Mouse (Mus musculus): Measurements from ENCODE around the gene Utp15. TPM values are rescaled to one million over a fixed set of nuclear protein-coding genes. Genes with fewer than 3 reads are reported as not detected.

The Utp15 gene
- polyA plus RNA-seq, 1 experiment from 2014 or later, result 46.1 TPM

- DNase-seq (ENCODE audit: low spot score) (no peak), ATAC-seq (replicated peaks; ENCODE audit: low FRiP score) (no peak)
- WGBS, result 42% methylated on average over 8 of the region's 8 CpGs
- Histone ChIP-seq H3K36me3 (ENCODE audit: control insufficient read depth, insufficient read depth, low read length) (no peaks in the 10 kb centered on the region), H3K27me3 (replicated peaks; ENCODE audit: control insufficient read depth, insufficient read depth, low read length) (peaks cover 29% of the 10 kb centered on the region), H3K4me1 (replicated peaks; ENCODE audit: control insufficient read depth, insufficient read depth, low read length) (no peaks in the 10 kb centered on the region), H3K9me3 (ENCODE audit: control insufficient read depth, low read length) (no peaks in the 10 kb centered on the region), H3K4me2 (peak overlapping the region; percentile 99; the same call in 1 of the 2 replicates), H3K9ac (ENCODE audit: low read depth, low read length) (no peak overlapping the region), H3K4me3 (ENCODE audit: low read depth, low read length) (peak overlapping the region; percentile 68; the same call in 1 of the 2 replicates), H3K27ac (ENCODE audit: low read depth, low read length) (no peak overlapping the region)
These were observed 57.7 kb downstream of the Utp15 start for GRCm38 (mm10) chr13:98205111-98205510.

GRCm38 (mm10) chr13:98204371-98204770 is 58.5 kb downstream of the Utp15 start:
- H3K27ac ChIP-seq (ENCODE audit: low read depth, low read length), result no peak overlapping the region
- no peaks in the 10 kb centered on the region for H3K36me3 ChIP-seq (ENCODE audit: control insufficient read depth, insufficient read depth, low read length)
- DNase-seq (ENCODE audit: low spot score) (no peak), ATAC-seq (replicated peaks; ENCODE audit: low FRiP score) (no peak)
- H3K4me1 ChIP-seq (replicated peaks; ENCODE audit: control insufficient read depth, insufficient read depth, low read length), result no peaks in the 10 kb centered on the region
- H3K4me2 ChIP-seq, result no peak overlapping the region
- H3K4me3 ChIP-seq (ENCODE audit: low read depth, low read length), result no peak overlapping the region
- no peaks in the 10 kb centered on the region for H3K9me3 ChIP-seq (ENCODE audit: control insufficient read depth, low read length)
- no peak overlapping the region for H3K9ac ChIP-seq (ENCODE audit: low read depth, low read length)
- H3K27me3 ChIP-seq (replicated peaks; ENCODE audit: control insufficient read depth, insufficient read depth, low read length), result peaks cover 29% of the 10 kb centered on the region
- 78% methylated on average over 8 of the region's 8 CpGs for WGBS

GRCm38 (mm10) chr13:98201436-98201835 is 61.4 kb downstream of the Utp15 start:
- H3K4me3 ChIP-seq (ENCODE audit: low read depth, low read length), result no peak overlapping the region
- DNase-seq (ENCODE audit: low spot score), result no peak
- H3K4me1 ChIP-seq (replicated peaks; ENCODE audit: control insufficient read depth, insufficient read depth, low read length), result no peaks in the 10 kb centered on the region
- no peaks in the 10 kb centered on the region for H3K36me3 ChIP-seq (ENCODE audit: control insufficient read depth, insufficient read depth, low read length)
- no peaks in the 10 kb centered on the region for H3K9me3 ChIP-seq (ENCODE audit: control insufficient read depth, low read length)
- H3K27ac ChIP-seq (ENCODE audit: low read depth, low read length), result no peak overlapping the region
- ATAC-seq (replicated peaks; ENCODE audit: low FRiP score), result no peak
- no peak overlapping the region for H3K9ac ChIP-seq (ENCODE audit: low read depth, low read length)
- no peak overlapping the region for H3K4me2 ChIP-seq
- H3K27me3 ChIP-seq (replicated peaks; ENCODE audit: control insufficient read depth, insufficient read depth, low read length), result peaks cover 21% of the 10 kb centered on the region
- 42% methylated on average over 9 of the region's 9 CpGs for WGBS

Other genes starting within 250 kb of the Utp15 start
- gene Arhgef28, start 56.6 kb downstream of the Utp15 start, polyA plus RNA-seq (2014; fragmentation: Nextera tagmentation; extraction: Ambion mirVana), result 2.7 and 2.9 TPM in 2 replicates
- 19.4 and 20.2 TPM in 2 replicates for gene Ankra2, start within 50 bp of the Utp15 start, polyA plus RNA-seq (2014; fragmentation: Nextera tagmentation; extraction: Ambion mirVana)
- not detected in 2 replicates for gene Gm21976, start 16.8 kb upstream of the Utp15 start, polyA plus RNA-seq (2014; fragmentation: Nextera tagmentation; extraction: Ambion mirVana)
- 879 and 893 TPM in 2 replicates for gene Btf3, start 54.0 kb upstream of the Utp15 start, polyA plus RNA-seq (2014; fragmentation: Nextera tagmentation; extraction: Ambion mirVana)
- gene Foxd1, start 91.2 kb upstream of the Utp15 start, polyA plus RNA-seq (2014; fragmentation: Nextera tagmentation; extraction: Ambion mirVana), result 0.05 TPM in 1 of 2 replicates, not detected in the other
- gene Gm10320, start 229.0 kb upstream of the Utp15 start, polyA plus RNA-seq (2014; fragmentation: Nextera tagmentation; extraction: Ambion mirVana), result 1.9 and 2.0 TPM in 2 replicates

All from liver, embryonic 11.5 days (tissue).